Mouse (Mus musculus) liver, postnatal 0 days (tissue): Measurements from ENCODE around the gene Olfr773.

ENCODE experiments used
- CTCF ChIP-seq: sonication (generic); IDR thresholded peaks from 2 replicates; pipeline ENCODE4 v1.5.1; 2016; ENCODE audit warnings: antibody characterized with exemption, low read depth
- EP300 ChIP-seq: IDR thresholded peaks from 2 replicates; pipeline ENCODE4 v1.6.1; 2016; ENCODE audit warnings: antibody characterized with exemption, low read depth, mild to moderate bottlenecking

DNA sequence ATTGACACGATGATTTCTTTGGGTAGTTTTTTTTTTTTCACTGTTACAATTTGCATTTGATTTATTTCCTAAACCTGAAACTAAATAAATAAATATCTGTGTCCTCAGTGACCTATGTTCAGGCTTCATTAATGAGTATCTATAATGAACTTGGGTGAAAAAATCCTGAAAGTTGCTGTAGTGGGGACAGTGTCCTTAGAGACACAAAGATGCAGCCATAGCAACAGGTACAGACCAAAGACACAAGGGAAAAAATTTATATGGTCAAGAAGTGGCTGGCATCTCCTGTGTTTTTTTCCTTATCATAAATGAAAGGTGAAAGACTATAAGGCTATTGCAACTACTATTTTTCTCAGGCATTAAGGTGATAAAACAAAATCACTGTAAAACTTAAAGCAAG lies 22.6 kb downstream of the Olfr773 start, which contains the start of gene Olfr771:
- TF ChIP-seq CTCF (no peak), EP300 (no peak)
